Mouse (Mus musculus): Measurements from ENCODE around the gene 4930404N11Rik. TPM values are rescaled to one million over a fixed set of nuclear protein-coding genes. Genes with fewer than 3 reads are reported as not detected.

Gene 4930404N11Rik
- polyA plus RNA-seq, 1 experiment from 2014 or later, result 0.94 TPM

GRCm38 (mm10) chr10:81354738-81355477, 10.7 kb downstream of the 4930404N11Rik start:
- no peaks in the 10 kb centered on the region for H3K36me3 ChIP-seq (replicated peaks; ENCODE audit: insufficient read depth, low read length)
- 69% methylated on average over 9 of the region's 9 CpGs for WGBS (ENCODE audit: insufficient replicate concordance)
- H3K27me3 ChIP-seq (ENCODE audit: insufficient read depth, low read length), result no peaks in the 10 kb centered on the region
- ATAC-seq (no peak), DNase-seq (no peak)
- no peak overlapping the region for H3K4me3 ChIP-seq (ENCODE audit: low read depth, low read length)
- peaks cover 48% of the 10 kb centered on the region for H3K4me1 ChIP-seq (ENCODE audit: insufficient read depth)
- H3K9ac ChIP-seq (replicated peaks), result no peak overlapping the region
- TF ChIP-seq EP300 (IDR thresholded peaks at IDR 0.05; ENCODE audit: low read depth) (no peak), CTCF (IDR thresholded peaks at IDR 0.05; ENCODE audit: low read depth) (no peak)
- no peak overlapping the region for H3K4me2 ChIP-seq (ENCODE audit: low read depth, low read length)
- no peak overlapping the region for H3K27ac ChIP-seq (ENCODE audit: low read depth)
- no peaks in the 10 kb centered on the region for H3K9me3 ChIP-seq (ENCODE audit: low read length)

DNA sequence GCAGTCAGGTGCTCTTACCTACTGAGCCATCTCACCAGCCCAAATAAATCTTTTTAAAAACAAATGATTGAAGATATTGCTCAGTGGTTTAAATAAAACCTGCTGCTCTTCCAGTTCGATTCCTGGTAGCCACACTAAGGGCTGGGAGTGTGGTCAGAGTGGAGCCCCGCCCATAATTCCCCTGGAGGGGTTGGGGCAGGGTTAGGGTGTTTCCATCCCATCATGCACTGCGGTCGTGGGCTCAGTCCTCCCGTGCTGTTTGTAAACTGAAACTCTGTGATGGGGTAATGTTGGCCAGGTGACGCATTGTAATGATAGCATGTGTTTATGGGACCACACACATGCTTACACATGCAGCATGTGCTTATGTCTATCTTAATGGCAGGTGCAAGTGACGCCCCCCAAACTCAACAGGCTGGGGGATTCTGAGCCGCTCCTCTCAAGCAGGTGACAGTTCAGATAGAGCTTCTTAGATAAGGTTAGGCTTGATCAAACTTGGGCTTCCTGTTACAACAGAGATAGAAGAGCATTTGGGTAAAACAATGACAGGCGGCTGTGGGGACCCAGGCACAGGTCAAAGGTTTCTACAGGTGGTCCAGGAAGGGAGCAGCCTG, 13.8 kb downstream of the 4930404N11Rik start:
- DNase-seq (peak; percentile 74), ATAC-seq (no peak)
- Histone ChIP-seq H3K27me3 (ENCODE audit: insufficient read depth, low read length) (no peaks in the 10 kb centered on the region), H3K9ac (replicated peaks) (no peak overlapping the region), H3K27ac (ENCODE audit: low read depth) (peak overlapping the region; percentile 50), H3K4me2 (ENCODE audit: low read depth, low read length) (peak overlapping the region; percentile 67), H3K36me3 (replicated peaks; ENCODE audit: insufficient read depth, low read length) (peaks cover 10% of the 10 kb centered on the region), H3K4me1 (ENCODE audit: insufficient read depth) (peaks cover 51% of the 10 kb centered on the region), H3K9me3 (ENCODE audit: low read length) (no peaks in the 10 kb centered on the region), H3K4me3 (ENCODE audit: low read depth, low read length) (peak overlapping the region; percentile 11; the same call in 1 of the 2 replicates)
- 15% methylated on average over 9 of the region's 9 CpGs for WGBS (ENCODE audit: insufficient replicate concordance)
- 0 out of 2 replicates have a peak, but pooled peaks have one; percentile 10 for TF ChIP-seq EP300 (IDR thresholded peaks at IDR 0.05; ENCODE audit: low read depth)
- TF ChIP-seq CTCF (IDR thresholded peaks at IDR 0.05; ENCODE audit: low read depth), result no peak

DNA sequence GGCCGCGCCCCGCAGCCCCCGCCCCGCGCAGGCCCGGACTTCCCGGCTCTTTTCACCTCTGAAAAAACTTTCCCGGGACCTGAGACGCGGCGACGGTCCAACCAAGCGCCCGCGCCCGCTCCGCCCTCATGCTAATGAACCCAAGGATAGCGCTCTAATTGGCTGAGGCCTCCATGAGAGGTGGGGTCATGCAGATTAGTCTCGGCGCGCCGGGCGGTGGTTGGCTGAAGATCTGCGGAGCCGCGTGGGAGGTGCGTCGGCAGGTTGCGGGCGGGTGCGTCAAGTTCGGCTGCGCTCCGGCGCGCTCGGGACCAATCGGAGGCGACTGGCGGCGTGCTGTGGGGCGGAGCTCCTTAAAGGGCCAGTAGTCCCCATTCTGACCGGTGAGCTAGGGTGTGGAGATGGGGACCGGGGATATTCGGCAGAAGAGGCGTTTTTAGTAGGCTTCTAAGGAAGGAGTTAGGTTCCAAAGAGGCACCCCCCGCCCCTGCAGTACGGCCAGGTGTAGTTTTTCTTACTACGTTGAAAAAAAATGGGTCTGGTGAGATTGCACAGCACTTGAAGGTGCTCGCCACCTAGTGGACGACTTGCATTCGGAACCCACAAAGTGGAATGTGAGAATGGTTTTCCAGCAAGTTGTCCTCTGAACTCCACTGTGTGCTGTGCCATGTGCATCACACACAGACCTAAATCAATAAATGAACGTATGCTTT, 15.1 kb downstream of the 4930404N11Rik start, which contains the start of gene Hmg20b:
Gene Hmg20b, minus strand, starts transcription at position 130 of the 713 bp plus-strand sequence.
- Histone ChIP-seq H3K4me2 (ENCODE audit: low read depth, low read length) (peak within 1 kb of the TSS; percentile 99), H3K9me3 (ENCODE audit: low read length) (no peaks in the 10 kb centered on the region), H3K4me3 (ENCODE audit: low read depth, low read length) (peak within 1 kb of the TSS; percentile 89), H3K27me3 (ENCODE audit: insufficient read depth, low read length) (no peaks in the 10 kb centered on the region), H3K9ac (replicated peaks) (peak within 1 kb of the TSS; percentile 87), H3K4me1 (ENCODE audit: insufficient read depth) (peaks cover 47% of the 10 kb centered on the region), H3K36me3 (replicated peaks; ENCODE audit: insufficient read depth, low read length) (peaks cover 10% of the 10 kb centered on the region), H3K27ac (ENCODE audit: low read depth) (peak within 1 kb of the TSS; percentile 89)
- DNase-seq (peak; percentile 99), ATAC-seq (peak; percentile 95)
- WGBS (ENCODE audit: insufficient replicate concordance), result 2% methylated on average over 54 of the region's 54 CpGs
- TF ChIP-seq EP300 (IDR thresholded peaks at IDR 0.05; ENCODE audit: low read depth) (peak; percentile 11; the same call in 1 of the 2 replicates), CTCF (IDR thresholded peaks at IDR 0.05; ENCODE audit: low read depth) (peak; percentile 95)

- Histone ChIP-seq H3K27me3 (ENCODE audit: insufficient read depth, low read length) (no peaks in the 10 kb centered on the region), H3K27ac (ENCODE audit: low read depth) (peak overlapping the region; percentile 89), H3K4me3 (ENCODE audit: low read depth, low read length) (peak overlapping the region; percentile 89), H3K36me3 (replicated peaks; ENCODE audit: insufficient read depth, low read length) (peaks cover 10% of the 10 kb centered on the region), H3K9me3 (ENCODE audit: low read length) (no peaks in the 10 kb centered on the region), H3K4me2 (ENCODE audit: low read depth, low read length) (peak overlapping the region; percentile 99), H3K4me1 (ENCODE audit: insufficient read depth) (peaks cover 47% of the 10 kb centered on the region), H3K9ac (replicated peaks) (peak overlapping the region; percentile 87)
- no peak for TF ChIP-seq EP300 (IDR thresholded peaks at IDR 0.05; ENCODE audit: low read depth)
- no peak for TF ChIP-seq CTCF (IDR thresholded peaks at IDR 0.05; ENCODE audit: low read depth)
- ATAC-seq, result no peak
- no peak for DNase-seq
- 2% methylated on average over 25 of the region's 29 CpGs for WGBS (ENCODE audit: insufficient replicate concordance)
Measured at GRCm38 (mm10) chr10:81349961-81350350, 15.7 kb downstream of the 4930404N11Rik start.

DNA sequence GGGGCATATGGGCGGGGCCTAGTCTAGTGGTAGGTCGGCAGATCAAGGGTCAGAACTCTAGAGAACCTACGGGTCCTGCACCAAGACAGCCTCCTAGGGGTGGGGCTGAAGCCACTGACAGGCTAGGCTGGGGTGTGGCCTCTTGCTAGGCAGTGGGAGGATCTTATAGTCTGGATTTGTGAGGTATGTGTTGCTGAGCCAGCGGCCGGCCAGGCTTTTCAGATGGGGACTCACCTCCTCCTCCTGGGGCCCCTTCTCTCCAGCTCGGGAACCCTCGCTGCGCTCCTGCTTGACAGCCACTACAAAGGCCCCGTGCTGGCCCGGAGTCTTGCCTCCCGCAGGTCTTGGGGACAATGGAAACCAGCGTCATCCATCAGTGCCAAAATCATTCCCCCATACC, 16.5 kb downstream of the 4930404N11Rik start:
- Histone ChIP-seq H3K36me3 (replicated peaks; ENCODE audit: insufficient read depth, low read length) (peaks cover 10% of the 10 kb centered on the region), H3K4me2 (ENCODE audit: low read depth, low read length) (peak overlapping the region; percentile 99), H3K9ac (replicated peaks) (peak overlapping the region; percentile 87), H3K27me3 (ENCODE audit: insufficient read depth, low read length) (peaks cover 6% of the 10 kb centered on the region; the same call in 1 of the 2 replicates), H3K27ac (ENCODE audit: low read depth) (peak overlapping the region; percentile 89), H3K9me3 (ENCODE audit: low read length) (no peaks in the 10 kb centered on the region), H3K4me1 (ENCODE audit: insufficient read depth) (peaks cover 47% of the 10 kb centered on the region), H3K4me3 (ENCODE audit: low read depth, low read length) (peak overlapping the region; percentile 89)
- DNase-seq (peak; percentile 71), ATAC-seq (no peak)
- TF ChIP-seq EP300 (IDR thresholded peaks at IDR 0.05; ENCODE audit: low read depth) (no peak), CTCF (IDR thresholded peaks at IDR 0.05; ENCODE audit: low read depth) (no peak)
- WGBS (ENCODE audit: insufficient replicate concordance), result 12% methylated on average over 12 of the region's 12 CpGs
